Mouse (Mus musculus) brain, embryonic 14.5 days (tissue): ENCODE measurements around the gene Fam221a. TPM values are rescaled to one million over a fixed set of nuclear protein-coding genes. Genes with fewer than 3 reads are reported as not detected.

Experiments used
- DNase-seq: peaks from one replicate; pipeline ENCODE4 v3.0.0-alpha.2; 2011; ENCODE audit warnings: low read depth
- CTCF ChIP-seq: fragments of 200-500 bp; IDR thresholded peaks from 2 replicates; pipeline ENCODE4 v1.5.1; 2012; ENCODE audit warnings: inconsistent platforms, mild to moderate bottlenecking, moderate library complexity, borderline replicate concordance; ENCODE audit not compliant: insufficient read depth, insufficient read length; ENCODE audit errors: extremely low read depth
- POLR2A ChIP-seq: fragments of 200-500 bp; IDR thresholded peaks from 2 replicates; pipeline ENCODE4 v1.6.1; 2012; ENCODE audit warnings: mild to moderate bottlenecking, inconsistent platforms, borderline replicate concordance; ENCODE audit not compliant: poor library complexity, insufficient read depth, insufficient read length, severe bottlenecking; ENCODE audit errors: extremely low read depth
- polyA plus RNA-seq: library from polyadenylated mRNA; depleted of rRNA; stranded (reverse); fragments of >200 nt; gene quantifications from 2 replicates; pipeline ENCODE4 v1.2.3, GENCODE M21; 2012

Gene Fam221a
- polyA plus RNA-seq, 1 experiment, result 7.0 TPM

- TF ChIP-seq POLR2A, result no peak
Observed at GRCm38 (mm10) chr6:49339145-49339544, 28.4 kb upstream of the Fam221a start.

GRCm38 (mm10) chr6:49343737-49344469 lies 23.6 kb upstream of the Fam221a start:
- TF ChIP-seq POLR2A (no peak), CTCF (no peak)
- no peak for DNase-seq

More at GRCm38 (mm10) chr6:49339145-49339544, 28.4 kb upstream of the Fam221a start:
- DNase-seq, result no peak

GRCm38 (mm10) chr6:49349826-49350225 lies 17.7 kb upstream of the Fam221a start:
- TF ChIP-seq CTCF, result no peak
- no peak for DNase-seq

GRCm38 (mm10) chr6:49354613-49355012 lies 12.9 kb upstream of the Fam221a start:
- TF ChIP-seq CTCF (no peak), POLR2A (no peak)
- no peak for DNase-seq

- no peak for DNase-seq
- TF ChIP-seq POLR2A (no peak), CTCF (no peak)
Observed at GRCm38 (mm10) chr6:49355171-49355570, 12.4 kb upstream of the Fam221a start.

GRCm38 (mm10) chr6:49360420-49360819 lies 7.1 kb upstream of the Fam221a start:
- TF ChIP-seq POLR2A, result no peak
- TF ChIP-seq CTCF, result peak; percentile 6; the same call in 1 of the 2 replicates
- no peak for DNase-seq

GRCm38 (mm10) chr6:49368212-49368611 lies 673 bp downstream of the Fam221a start:
- no peak for TF ChIP-seq CTCF
- TF ChIP-seq POLR2A, result no peak

GRCm38 (mm10) chr6:49372705-49373104 lies 5.2 kb downstream of the Fam221a start:
- no peak for DNase-seq
- TF ChIP-seq CTCF (no peak), POLR2A (no peak)

More at GRCm38 (mm10) chr6:49368212-49368611, 673 bp downstream of the Fam221a start:
- peak; percentile 18 for DNase-seq

- DNase-seq, result peak; percentile 22
Observed at GRCm38 (mm10) chr6:49373943-49374342, 6.4 kb downstream of the Fam221a start.

GRCm38 (mm10) chr6:49378328-49378727 lies 10.8 kb downstream of the Fam221a start:
- DNase-seq, result no peak
- no peak for TF ChIP-seq POLR2A
- no peak for TF ChIP-seq CTCF

More at GRCm38 (mm10) chr6:49373943-49374342, 6.4 kb downstream of the Fam221a start:
- no peak for TF ChIP-seq POLR2A
- TF ChIP-seq CTCF, result no peak

- no peak for DNase-seq
- no peak for TF ChIP-seq POLR2A
- no peak for TF ChIP-seq CTCF
Observed at GRCm38 (mm10) chr6:49394276-49394675, 26.7 kb downstream of the Fam221a start.

- TF ChIP-seq POLR2A, result no peak
- no peak for TF ChIP-seq CTCF
- DNase-seq, result no peak
Observed at GRCm38 (mm10) chr6:49395316-49395715, 27.8 kb downstream of the Fam221a start, which contains the start of gene Stk31. TSS of gene Stk31 (plus strand) at chr6:49395604.

GRCm38 (mm10) chr6:49397466-49397865 lies 29.9 kb downstream of the Fam221a start:
- DNase-seq, result peak; percentile 48
- TF ChIP-seq POLR2A (no peak), CTCF (peak; percentile 45; the same call in 1 of the 2 replicates)

- TF ChIP-seq CTCF (0 out of 2 replicates have a peak, but pooled peaks have one; percentile 18), POLR2A (no peak)
- DNase-seq, result peak; percentile 76
Observed at GRCm38 (mm10) chr6:49398365-49398764, 30.8 kb downstream of the Fam221a start.
